Mouse (Mus musculus) adrenal gland (tissue): ENCODE measurements around the gene Tchhl1.

ENCODE experiments used
- intact Hi-C: fragments of 180-260 bp; cut with DNase I; formaldehyde crosslinking; loops from one replicate; pipeline ENCODE4 v1.15.1; 2025
- microRNA-seq, 2 experiments: library from miRNA; unstranded; fragments of <30 nt; microRNA quantifications; one replicate each; pipeline ENCODE4; 2019

Gene Tchhl1

DNA sequence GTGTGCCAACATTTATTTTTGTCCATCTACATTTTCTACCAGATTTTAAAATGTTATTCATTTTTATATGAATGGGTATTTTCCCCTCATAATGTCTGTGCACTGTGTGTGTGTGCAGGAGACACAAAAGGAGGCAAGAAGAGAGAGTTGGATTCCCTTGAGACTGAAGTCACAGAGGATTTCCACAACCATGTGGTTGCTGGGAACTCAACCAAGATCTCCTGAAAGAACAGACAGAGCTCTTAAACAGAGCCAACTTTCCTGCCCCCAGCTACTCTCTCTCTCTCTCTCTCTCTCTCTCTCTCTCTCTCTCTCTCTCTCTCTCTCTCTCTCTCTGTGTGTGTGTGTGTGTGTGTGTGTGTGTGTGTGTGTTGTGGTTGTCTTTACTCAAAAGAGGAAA is 30.6 kb downstream of the Tchhl1 start:
- intact Hi-C loops: no loop called here

DNA sequence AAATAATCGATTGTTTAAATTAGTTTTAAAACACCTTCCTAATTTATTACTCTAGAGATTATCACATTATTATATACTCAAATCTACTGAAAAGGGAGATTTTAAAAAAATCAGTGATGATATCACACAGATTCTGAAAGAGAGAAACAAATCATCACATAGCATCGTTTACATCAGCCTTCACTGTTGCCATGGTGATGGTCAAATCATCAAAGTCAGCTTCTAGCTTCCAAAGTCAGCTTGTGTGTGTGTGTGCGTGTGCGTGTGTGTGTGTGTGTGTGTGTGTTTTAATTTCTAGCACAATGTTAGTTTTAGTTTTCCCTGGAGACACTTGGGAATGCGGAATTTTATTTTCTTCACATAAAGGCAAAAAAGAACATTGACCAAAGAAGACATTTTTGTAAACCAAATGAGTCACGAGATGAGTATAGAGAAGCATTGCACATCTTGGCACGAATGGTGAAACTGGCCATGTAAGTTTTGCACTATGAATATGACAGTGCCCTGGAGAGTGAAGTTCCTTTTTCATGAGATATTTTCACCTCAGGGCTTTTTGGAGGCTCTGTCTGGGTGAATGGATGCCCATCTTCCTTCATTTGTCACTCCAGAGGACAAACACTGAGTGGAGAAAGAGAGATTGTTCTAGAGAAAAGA is 36.1 kb downstream of the Tchhl1 start:
- intact Hi-C loops: no loop called here

DNA sequence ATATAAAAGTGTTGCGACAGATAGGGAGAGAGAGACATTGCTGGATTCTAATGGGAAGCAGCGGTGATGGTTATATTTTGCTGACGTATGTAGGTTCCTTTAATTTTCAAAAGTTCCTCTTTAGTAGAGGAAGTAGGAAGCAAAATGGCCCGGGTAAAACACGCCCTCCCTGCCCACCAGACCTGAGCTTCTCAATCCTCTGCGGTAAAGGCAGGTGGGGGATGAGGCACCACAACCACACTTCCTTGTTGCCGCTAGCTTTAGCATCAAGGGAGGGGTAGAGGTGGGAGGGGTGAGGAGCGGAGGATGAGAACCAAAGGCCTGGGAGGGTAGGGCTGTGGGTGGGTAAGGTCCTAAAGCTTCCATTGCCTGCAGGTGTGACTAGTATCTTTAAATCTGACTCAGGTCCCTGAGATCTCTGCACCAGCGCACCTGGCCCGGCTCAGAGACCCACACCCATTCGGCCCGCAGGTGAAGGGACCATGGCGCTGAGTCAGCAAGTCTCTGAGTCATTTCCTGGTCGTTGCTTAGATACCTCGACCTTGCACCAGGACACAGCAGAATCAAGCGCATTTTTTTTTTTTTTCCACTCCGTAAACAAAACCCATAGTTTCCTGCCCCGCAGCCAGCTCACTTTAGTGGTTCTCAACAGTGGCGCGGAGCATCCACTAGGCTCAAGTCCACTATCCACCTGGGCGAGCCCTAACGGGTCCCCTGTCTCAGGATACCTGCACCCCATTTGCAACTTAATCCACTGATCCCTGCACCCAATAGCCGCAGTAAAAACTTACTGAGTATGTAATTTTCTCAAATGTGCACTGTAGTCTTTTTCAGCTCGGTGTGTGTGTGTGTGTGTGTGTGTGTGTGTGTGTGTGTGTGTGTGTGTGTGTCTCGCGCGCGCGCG is 37.7 kb downstream of the Tchhl1 start:
- intact Hi-C loops: no loop called here

DNA sequence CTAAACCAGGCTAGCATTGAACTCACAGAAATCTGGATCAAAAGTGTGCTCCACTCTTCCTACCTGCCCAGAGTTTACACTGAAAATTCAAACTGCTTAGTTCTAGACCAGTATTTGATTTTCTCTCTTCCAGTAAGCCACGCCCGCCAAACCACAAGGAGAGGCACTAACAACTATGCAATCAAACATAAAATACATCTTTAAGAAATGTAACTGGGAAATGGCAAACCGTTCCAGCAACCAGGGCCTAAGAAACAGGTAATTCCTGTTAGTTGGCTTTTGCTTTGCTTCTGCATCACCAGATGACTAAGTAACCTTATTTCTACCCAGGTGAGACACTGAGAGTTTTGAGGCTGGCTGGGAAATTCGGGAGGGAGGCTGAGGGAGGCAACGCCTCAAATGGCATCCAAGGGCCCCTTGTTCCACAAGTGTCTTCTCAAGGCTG is 38.3 kb downstream of the Tchhl1 start:
- intact Hi-C loops: no loop called here

DNA sequence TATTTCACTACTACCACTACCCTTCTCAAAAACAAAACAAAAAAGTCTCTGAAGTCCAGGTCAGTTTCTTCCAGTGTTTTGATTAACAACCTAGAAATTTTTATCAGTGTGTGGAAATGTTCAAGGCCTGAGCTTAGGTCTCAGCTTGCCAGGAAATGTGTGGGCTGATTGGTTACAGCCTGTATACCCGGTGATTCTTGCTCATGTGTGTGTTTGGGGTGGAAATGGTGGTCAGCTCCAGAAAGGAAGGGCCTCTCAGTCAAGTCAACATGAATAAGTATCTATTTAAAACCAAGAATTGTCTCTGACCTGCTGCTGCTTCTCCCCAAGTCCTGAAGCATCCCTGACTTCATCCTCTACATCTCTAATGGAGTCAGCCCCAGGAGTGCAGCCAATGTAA is 40.7 kb downstream of the Tchhl1 start:
- intact Hi-C loops: no loop called here

DNA sequence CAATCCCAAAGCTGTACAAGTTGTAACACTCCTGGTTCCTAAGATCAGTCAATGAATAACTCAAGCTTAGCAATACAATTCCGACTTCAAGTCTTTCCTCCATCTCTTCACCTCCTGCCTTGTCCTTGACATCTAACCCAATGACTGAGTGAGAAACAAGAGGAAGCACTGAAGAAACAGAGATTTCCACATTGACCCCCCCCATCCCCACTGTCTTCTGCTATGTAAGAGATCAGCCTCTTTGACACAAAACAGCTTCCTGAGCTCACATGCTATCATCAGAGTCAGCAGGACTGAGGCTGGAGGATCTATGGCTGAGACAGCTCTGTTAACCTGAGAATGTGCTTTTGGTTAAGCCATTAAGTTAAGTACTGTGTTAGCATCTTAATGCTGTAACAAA is 42.5 kb downstream of the Tchhl1 start:
- intact Hi-C loops: no loop called here

DNA sequence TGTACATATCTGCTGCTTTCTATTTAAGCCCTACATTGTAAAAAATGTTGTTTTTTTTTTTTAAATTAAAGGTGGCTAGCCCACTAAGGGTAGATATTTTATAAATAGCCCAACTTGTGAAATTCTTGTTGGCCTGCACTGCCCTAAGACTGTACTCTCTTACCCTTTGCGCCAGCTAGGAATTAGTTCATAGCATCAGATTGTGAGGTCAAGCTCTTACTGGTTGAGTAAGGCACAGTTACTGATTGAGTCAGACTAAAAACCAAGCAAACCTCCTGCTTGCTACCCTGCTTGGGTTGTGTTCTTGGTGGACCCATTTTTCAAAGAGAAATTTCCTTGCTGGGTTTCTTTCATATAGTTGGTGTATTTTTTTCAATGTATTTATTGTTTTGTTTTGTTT is 43.2 kb downstream of the Tchhl1 start:
- intact Hi-C loops: no loop called here

DNA sequence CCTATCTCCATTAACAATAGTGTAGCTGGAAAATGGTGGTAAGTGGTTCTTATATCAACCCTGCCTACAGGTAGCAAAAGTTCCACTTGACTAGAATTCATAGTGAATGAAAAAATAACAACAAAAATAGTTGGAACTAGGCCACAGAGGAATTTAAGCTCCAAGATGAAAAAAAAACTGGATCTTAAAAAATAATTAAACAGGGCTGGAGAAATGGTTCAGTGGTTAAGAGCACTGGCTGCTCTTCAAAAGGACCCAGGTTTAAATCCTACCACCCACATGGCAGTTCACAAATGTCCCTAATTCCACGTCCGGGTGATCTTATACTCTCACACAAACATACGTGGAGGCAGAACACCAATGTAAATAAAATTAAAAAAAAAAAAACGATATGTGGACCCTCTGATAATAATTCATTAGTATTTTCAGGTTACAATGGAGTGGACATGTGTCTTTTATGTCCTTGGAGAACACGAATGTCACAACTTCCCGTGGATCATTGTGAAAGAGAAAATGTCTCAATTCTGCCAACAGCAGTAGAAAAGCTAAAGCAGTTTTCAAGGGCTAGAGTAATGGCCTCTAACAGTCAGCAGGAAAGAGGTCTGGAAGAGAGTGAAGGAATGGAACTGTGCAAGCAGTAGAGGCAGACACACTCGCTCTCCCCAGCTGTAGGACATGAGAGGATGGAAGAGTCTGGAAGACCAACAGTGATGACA is 44.0 kb downstream of the Tchhl1 start:
- intact Hi-C loops: no loop called here

DNA sequence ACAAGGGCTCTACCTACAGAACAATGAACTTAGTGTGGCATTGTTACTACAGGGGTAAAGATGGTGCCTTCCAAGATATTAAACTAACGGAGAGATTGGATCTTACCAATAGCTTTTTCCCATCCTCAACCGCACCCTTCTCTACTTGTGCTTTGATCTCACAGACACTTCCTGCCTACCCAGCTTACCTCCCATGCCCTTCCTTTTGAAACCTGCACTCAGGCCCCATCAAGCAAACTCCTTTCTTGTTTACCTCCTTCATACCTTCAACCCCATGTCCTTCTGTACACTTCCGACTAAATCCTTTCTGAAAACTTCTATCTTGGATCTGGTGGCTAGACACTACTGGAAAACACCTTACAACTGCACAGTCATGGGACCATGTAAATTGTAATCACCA is 46.1 kb downstream of the Tchhl1 start:
- intact Hi-C loops: no loop called here

DNA sequence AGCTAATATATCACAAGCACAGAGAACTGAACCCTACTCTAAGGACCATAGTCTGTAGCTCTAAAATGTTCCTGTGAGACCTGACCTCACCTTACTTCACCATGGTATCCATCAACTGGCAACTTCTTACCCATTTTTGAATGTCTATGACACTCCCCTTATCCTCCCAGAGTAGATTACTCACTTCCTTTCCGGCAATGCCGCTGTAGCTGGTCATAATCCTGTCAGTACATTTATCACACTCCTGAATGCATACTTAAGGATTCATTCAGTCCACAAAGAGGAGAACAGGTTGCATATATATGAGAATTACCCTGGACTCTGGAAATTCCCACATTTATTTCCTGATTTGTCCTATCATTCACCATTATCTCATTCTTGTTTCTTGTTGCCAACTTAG is 48.8 kb downstream of the Tchhl1 start:
- intact Hi-C loops: no loop called here

DNA sequence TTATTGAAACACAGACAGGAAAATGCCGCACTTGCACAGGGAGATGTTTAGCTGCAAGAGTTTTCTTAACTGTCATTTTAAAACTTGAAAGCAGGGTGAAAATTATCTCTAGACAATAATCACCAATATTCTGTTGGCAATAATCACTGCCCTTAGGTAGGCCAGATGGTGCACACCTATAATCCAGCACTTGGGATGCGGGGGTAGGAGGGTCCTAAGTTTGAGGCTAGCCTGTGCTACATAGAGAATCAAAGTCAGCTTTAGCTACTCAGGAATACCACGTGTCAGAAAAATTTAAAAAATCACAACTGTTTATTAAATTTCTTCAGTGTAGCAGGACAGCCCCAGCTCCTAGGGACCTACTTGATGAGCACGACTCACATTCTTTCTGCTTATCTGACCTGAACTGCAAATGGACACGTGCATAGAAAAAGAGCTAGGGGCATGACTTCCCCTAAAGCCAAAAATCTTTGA is 51.3 kb downstream of the Tchhl1 start:
- intact Hi-C loops: no loop called here

DNA sequence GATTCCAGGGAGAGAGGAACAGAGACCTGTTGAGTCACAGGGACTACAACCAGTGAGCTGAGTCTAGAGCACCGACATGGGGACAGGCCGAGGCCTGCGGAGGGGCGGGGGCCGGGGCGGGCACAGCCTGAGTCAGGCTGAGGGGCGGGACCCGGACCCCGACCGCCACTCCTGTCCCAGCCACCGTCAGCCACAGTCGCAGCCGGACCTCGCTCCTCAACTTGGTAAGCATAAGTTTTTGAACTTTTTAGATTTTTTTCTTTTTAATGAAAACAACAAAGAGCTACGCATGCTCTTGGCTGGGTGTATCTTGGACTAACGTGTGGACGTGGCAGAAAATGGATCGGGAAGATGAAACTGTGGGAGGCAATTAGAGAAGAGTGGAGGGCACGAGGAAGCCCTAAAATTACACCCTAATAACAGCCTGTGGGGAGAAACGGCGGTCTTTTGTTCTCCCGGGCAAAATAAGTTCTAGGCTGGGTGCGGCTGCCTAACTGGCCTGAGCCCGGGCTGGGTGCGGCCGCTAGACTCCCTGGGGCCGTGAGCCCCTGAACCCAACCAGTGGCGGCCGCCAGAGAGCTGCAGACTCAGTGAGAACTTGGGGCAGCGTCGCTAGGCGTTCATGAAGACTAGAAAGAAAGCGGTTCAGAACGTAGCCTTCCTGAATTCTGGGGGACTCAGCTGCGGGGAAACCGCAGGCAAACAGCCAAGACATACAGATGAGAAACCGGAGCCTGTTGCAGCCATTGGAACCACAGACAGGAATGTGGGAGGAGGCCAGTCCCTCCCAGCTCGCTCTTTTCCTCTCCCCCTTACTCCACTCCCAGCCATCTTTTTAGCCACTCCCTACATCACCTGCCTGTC is 52.0 kb downstream of the Tchhl1 start, which contains the start of gene S100a11:
Gene S100a11 (plus strand): TSS at position 159 of the 864 bp plus-strand sequence.
- intact Hi-C loops: no loop called here

Small RNA genes within 50 kb of the gene (microRNA-seq; reads per million reads assigned to microRNA genes)
- 0 reads per million in 2 experiments for gene Gm22752
